Mouse (Mus musculus): ENCODE data around the gene Cxcr3. TPM values are rescaled to one million over a fixed set of nuclear protein-coding genes. Genes with fewer than 3 reads are reported as not detected.
A peak's percentile ranks its signal among the peaks of the same experiment; 100 is the strongest.

Cxcr3 gene
- polyA plus RNA-seq (2015; fragmentation: Nextera tagmentation; extraction: Ambion mirVana): 0.24 and 0.25 TPM in 2 replicates

GRCm38 (mm10) chrX:101733828-101734319 lies at the start of gene Cxcr3:
Gene Cxcr3, minus strand, starts transcription at chrX:101734269.
- Histone ChIP-seq H3K27me3 (ENCODE audit: control insufficient read depth, insufficient read depth, low read depth, low read length) (peaks cover 2% of the 10 kb centered on the region; the same call in 1 of the 2 replicates), H3K9ac (ENCODE audit: low read length) (no peak within 1 kb of the TSS), H3K9me3 (ENCODE audit: control insufficient read depth, low read length) (no peaks in the 10 kb centered on the region), H3K36me3 (ENCODE audit: control insufficient read depth, insufficient read depth, low read length) (no peaks in the 10 kb centered on the region), H3K4me1 (replicated peaks; ENCODE audit: control insufficient read depth, insufficient read depth, low read length) (peaks cover 3% of the 10 kb centered on the region; the same call in 1 of the 2 replicates), H3K4me2 (ENCODE audit: low read depth, low read length) (no peak within 1 kb of the TSS), H3K27ac (ENCODE audit: low read length) (peak within 1 kb of the TSS; percentile 36; the same call in 1 of the 2 replicates), H3K4me3 (ENCODE audit: low read length) (no peak within 1 kb of the TSS)
- WGBS: 41% methylated on average over 11 of the region's 11 CpGs
- ATAC-seq (ENCODE audit: low read depth): no peak

- 42% methylated on average over 5 of the region's 5 CpGs for WGBS
- Histone ChIP-seq H3K36me3 (ENCODE audit: control insufficient read depth, insufficient read depth, low read length) (no peaks in the 10 kb centered on the region), H3K27me3 (ENCODE audit: control insufficient read depth, insufficient read depth, low read depth, low read length) (no peaks in the 10 kb centered on the region), H3K4me1 (replicated peaks; ENCODE audit: control insufficient read depth, insufficient read depth, low read length) (no peaks in the 10 kb centered on the region), H3K4me3 (ENCODE audit: low read length) (no peak overlapping the region), H3K9ac (ENCODE audit: low read length) (no peak overlapping the region), H3K9me3 (ENCODE audit: control insufficient read depth, low read length) (no peaks in the 10 kb centered on the region), H3K27ac (ENCODE audit: low read length) (no peak overlapping the region), H3K4me2 (ENCODE audit: low read depth, low read length) (no peak overlapping the region)
- ATAC-seq (ENCODE audit: low read depth): no peak
Measured at GRCm38 (mm10) chrX:101772035-101772434, 38.0 kb upstream of the Cxcr3 start.

- WGBS: 42% methylated on average over 3 of the region's 3 CpGs
- no peaks in the 10 kb centered on the region for H3K4me1 ChIP-seq (replicated peaks; ENCODE audit: control insufficient read depth, insufficient read depth, low read length)
- no peaks in the 10 kb centered on the region for H3K9me3 ChIP-seq (ENCODE audit: control insufficient read depth, low read length)
- no peak overlapping the region for H3K4me3 ChIP-seq (ENCODE audit: low read length)
- no peak overlapping the region for H3K9ac ChIP-seq (ENCODE audit: low read length)
- no peaks in the 10 kb centered on the region for H3K27me3 ChIP-seq (ENCODE audit: control insufficient read depth, insufficient read depth, low read depth, low read length)
- H3K27ac ChIP-seq (ENCODE audit: low read length): no peak overlapping the region
- no peak for ATAC-seq (ENCODE audit: low read depth)
- H3K36me3 ChIP-seq (ENCODE audit: control insufficient read depth, insufficient read depth, low read length): no peaks in the 10 kb centered on the region
- H3K4me2 ChIP-seq (ENCODE audit: low read depth, low read length): no peak overlapping the region
Measured at GRCm38 (mm10) chrX:101770307-101770706, 36.2 kb upstream of the Cxcr3 start.

DNA sequence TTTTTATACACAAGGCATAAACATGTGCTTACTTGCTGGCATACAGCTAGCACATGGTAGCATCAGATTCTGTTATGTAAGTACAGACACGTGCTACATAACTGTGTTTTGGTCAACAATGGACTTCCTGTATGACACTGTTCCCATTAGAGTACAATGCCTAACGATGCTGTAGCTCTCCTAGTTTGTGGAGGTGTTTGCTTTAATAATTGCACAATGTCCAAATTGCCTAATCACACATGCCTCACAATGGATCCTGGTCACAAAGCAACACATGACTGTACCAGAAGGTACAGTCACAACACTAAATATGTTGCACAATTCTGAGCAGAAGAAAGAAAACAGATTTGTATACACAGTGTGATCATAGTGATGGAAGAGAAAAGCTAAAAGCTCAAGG lies 35.4 kb upstream of the Cxcr3 start:
- Histone ChIP-seq H3K4me1 (replicated peaks; ENCODE audit: control insufficient read depth, insufficient read depth, low read length) (no peaks in the 10 kb centered on the region), H3K4me3 (ENCODE audit: low read length) (no peak overlapping the region), H3K9ac (ENCODE audit: low read length) (no peak overlapping the region), H3K36me3 (ENCODE audit: control insufficient read depth, insufficient read depth, low read length) (no peaks in the 10 kb centered on the region), H3K27me3 (ENCODE audit: control insufficient read depth, insufficient read depth, low read depth, low read length) (no peaks in the 10 kb centered on the region), H3K27ac (ENCODE audit: low read length) (no peak overlapping the region), H3K9me3 (ENCODE audit: control insufficient read depth, low read length) (no peaks in the 10 kb centered on the region), H3K4me2 (ENCODE audit: low read depth, low read length) (no peak overlapping the region)
- WGBS: 40% methylated on average over 2 of the region's 2 CpGs
- ATAC-seq (ENCODE audit: low read depth): no peak

DNA sequence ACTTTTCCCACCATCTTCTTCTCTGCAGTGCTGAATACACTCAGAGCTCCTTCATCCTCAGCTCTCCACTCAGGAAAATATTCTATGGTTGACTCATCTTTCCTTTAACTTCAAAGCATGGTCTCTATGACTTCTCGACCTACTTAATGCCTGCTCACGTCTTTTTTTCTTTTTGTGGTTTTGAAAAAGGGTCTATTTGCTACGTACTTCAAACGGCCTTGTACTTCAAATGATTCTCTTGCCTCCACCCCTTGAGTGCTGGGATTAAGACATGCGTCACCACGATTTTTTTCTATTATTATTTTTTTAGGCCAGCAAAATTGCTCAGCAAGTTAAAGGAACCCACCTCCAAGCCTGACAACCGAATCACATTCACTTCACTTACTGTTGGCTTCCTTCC lies 33.2 kb upstream of the Cxcr3 start:
- Histone ChIP-seq H3K9ac (ENCODE audit: low read length) (no peak overlapping the region), H3K9me3 (ENCODE audit: control insufficient read depth, low read length) (no peaks in the 10 kb centered on the region; the same call in 1 of the 2 replicates)

GRCm38 (mm10) chrX:101765111-101765510 lies 31.0 kb upstream of the Cxcr3 start:
- no peaks in the 10 kb centered on the region; the same call in 1 of the 2 replicates for H3K27me3 ChIP-seq (ENCODE audit: control insufficient read depth, insufficient read depth, low read depth, low read length)

More for the DNA sequence above, 33.2 kb upstream of the Cxcr3 start:
- no peaks in the 10 kb centered on the region for H3K36me3 ChIP-seq (ENCODE audit: control insufficient read depth, insufficient read depth, low read length)
- H3K4me3 ChIP-seq (ENCODE audit: low read length): no peak overlapping the region
- no peaks in the 10 kb centered on the region for H3K4me1 ChIP-seq (replicated peaks; ENCODE audit: control insufficient read depth, insufficient read depth, low read length)
- no peak overlapping the region for H3K4me2 ChIP-seq (ENCODE audit: low read depth, low read length)
- 40% methylated on average over 7 of the region's 7 CpGs for WGBS
- no peak for ATAC-seq (ENCODE audit: low read depth)
- H3K27me3 ChIP-seq (ENCODE audit: control insufficient read depth, insufficient read depth, low read depth, low read length): no peaks in the 10 kb centered on the region
- H3K27ac ChIP-seq (ENCODE audit: low read length): no peak overlapping the region

DNA sequence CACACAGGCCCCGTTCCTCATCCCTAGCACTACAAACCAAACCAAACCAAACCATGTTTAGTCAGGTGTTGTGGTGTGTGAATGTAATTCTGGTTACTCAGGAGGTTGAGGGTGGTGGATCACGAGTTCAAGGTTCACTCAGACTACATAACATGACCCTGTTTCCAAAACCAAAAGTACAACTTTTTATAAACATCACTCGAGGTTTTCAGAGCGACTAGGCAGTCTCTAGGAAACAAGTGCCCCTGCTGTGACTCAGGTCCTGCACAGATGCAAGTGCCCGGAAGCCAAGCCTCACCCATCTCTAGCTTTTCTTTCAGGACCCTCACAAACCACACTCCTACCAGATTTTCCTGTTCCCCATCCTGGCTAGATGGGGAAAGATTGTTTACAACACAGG lies 30.6 kb upstream of the Cxcr3 start:
- Histone ChIP-seq H3K4me3 (ENCODE audit: low read length) (no peak overlapping the region), H3K9ac (ENCODE audit: low read length) (no peak overlapping the region), H3K9me3 (ENCODE audit: control insufficient read depth, low read length) (no peaks in the 10 kb centered on the region; the same call in 1 of the 2 replicates), H3K36me3 (ENCODE audit: control insufficient read depth, insufficient read depth, low read length) (no peaks in the 10 kb centered on the region), H3K27ac (ENCODE audit: low read length) (no peak overlapping the region), H3K4me2 (ENCODE audit: low read depth, low read length) (no peak overlapping the region), H3K27me3 (ENCODE audit: control insufficient read depth, insufficient read depth, low read depth, low read length) (no peaks in the 10 kb centered on the region; the same call in 1 of the 2 replicates), H3K4me1 (replicated peaks; ENCODE audit: control insufficient read depth, insufficient read depth, low read length) (no peaks in the 10 kb centered on the region)
- WGBS: 64% methylated on average over 5 of the region's 5 CpGs
- ATAC-seq (ENCODE audit: low read depth): no peak

More at GRCm38 (mm10) chrX:101765111-101765510, 31.0 kb upstream of the Cxcr3 start:
- Histone ChIP-seq H3K9me3 (ENCODE audit: control insufficient read depth, low read length) (no peaks in the 10 kb centered on the region; the same call in 1 of the 2 replicates), H3K4me1 (replicated peaks; ENCODE audit: control insufficient read depth, insufficient read depth, low read length) (no peaks in the 10 kb centered on the region), H3K9ac (ENCODE audit: low read length) (no peak overlapping the region), H3K36me3 (ENCODE audit: control insufficient read depth, insufficient read depth, low read length) (no peaks in the 10 kb centered on the region), H3K4me2 (ENCODE audit: low read depth, low read length) (no peak overlapping the region), H3K4me3 (ENCODE audit: low read length) (no peak overlapping the region), H3K27ac (ENCODE audit: low read length) (no peak overlapping the region)
- 67% methylated on average over 4 of the region's 4 CpGs for WGBS
- ATAC-seq (ENCODE audit: low read depth): no peak

DNA sequence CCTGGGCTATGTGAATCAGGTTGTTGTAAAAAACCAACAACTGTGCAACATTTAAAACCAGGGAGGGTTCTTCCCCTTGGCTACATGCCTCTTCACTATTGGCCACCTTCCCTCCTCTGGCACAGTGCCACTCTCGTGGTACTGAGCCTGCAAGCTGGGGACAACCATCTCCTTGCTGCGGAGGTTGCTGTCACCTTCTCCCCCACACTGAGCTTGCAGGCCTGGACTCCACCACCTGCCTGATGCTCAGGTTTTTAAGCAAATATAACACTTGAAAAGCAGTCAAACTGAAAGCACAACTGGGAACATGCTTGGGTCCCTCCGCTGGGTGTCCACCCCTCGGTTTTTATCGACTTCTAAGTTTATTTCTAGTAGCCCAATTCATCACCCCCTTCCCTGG lies 20.4 kb upstream of the Cxcr3 start:
- ATAC-seq (ENCODE audit: low read depth): no peak
- no peak overlapping the region for H3K4me3 ChIP-seq (ENCODE audit: low read length)
- WGBS: 39% methylated on average over 5 of the region's 5 CpGs
- H3K36me3 ChIP-seq (ENCODE audit: control insufficient read depth, insufficient read depth, low read length): no peaks in the 10 kb centered on the region
- H3K27ac ChIP-seq (ENCODE audit: low read length): no peak overlapping the region
- no peaks in the 10 kb centered on the region for H3K9me3 ChIP-seq (ENCODE audit: control insufficient read depth, low read length)
- no peaks in the 10 kb centered on the region for H3K27me3 ChIP-seq (ENCODE audit: control insufficient read depth, insufficient read depth, low read depth, low read length)
- no peak overlapping the region for H3K4me2 ChIP-seq (ENCODE audit: low read depth, low read length)
- no peaks in the 10 kb centered on the region for H3K4me1 ChIP-seq (replicated peaks; ENCODE audit: control insufficient read depth, insufficient read depth, low read length)
- no peak overlapping the region for H3K9ac ChIP-seq (ENCODE audit: low read length)

GRCm38 (mm10) chrX:101750144-101750543 lies 16.1 kb upstream of the Cxcr3 start:
- no peak overlapping the region for H3K4me2 ChIP-seq (ENCODE audit: low read depth, low read length)
- 55% methylated on average over 4 of the region's 4 CpGs for WGBS
- H3K4me1 ChIP-seq (replicated peaks; ENCODE audit: control insufficient read depth, insufficient read depth, low read length): no peaks in the 10 kb centered on the region
- no peaks in the 10 kb centered on the region for H3K36me3 ChIP-seq (ENCODE audit: control insufficient read depth, insufficient read depth, low read length)
- no peaks in the 10 kb centered on the region for H3K9me3 ChIP-seq (ENCODE audit: control insufficient read depth, low read length)
- H3K27ac ChIP-seq (ENCODE audit: low read length): no peak overlapping the region
- no peak overlapping the region for H3K9ac ChIP-seq (ENCODE audit: low read length)
- peaks cover 3% of the 10 kb centered on the region; the same call in 1 of the 2 replicates for H3K27me3 ChIP-seq (ENCODE audit: control insufficient read depth, insufficient read depth, low read depth, low read length)
- no peak overlapping the region for H3K4me3 ChIP-seq (ENCODE audit: low read length)
- no peak for ATAC-seq (ENCODE audit: low read depth)

DNA sequence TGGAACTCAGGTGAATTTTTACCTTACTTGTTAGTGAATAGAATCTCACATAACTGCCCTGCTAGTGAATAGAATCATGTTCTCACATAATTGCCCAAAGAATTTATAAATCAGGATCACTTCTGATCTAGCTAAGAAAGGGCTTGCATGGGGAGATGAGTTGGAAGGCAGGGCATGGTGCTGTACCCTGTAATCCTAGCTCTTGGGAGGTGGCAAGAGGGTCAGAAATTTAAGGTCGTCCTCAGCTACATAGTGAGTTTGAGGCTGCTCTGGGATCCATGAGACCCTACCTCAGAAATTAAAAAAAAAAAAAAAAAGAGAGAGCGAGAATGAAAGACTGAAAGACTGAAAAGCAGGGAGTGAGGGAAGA lies 7.0 kb upstream of the Cxcr3 start:
- H3K36me3 ChIP-seq (ENCODE audit: control insufficient read depth, insufficient read depth, low read length): no peaks in the 10 kb centered on the region
- no peak for ATAC-seq (ENCODE audit: low read depth)
- no peak overlapping the region for H3K9ac ChIP-seq (ENCODE audit: low read length)
- no peak overlapping the region for H3K4me2 ChIP-seq (ENCODE audit: low read depth, low read length)
- no peaks in the 10 kb centered on the region for H3K9me3 ChIP-seq (ENCODE audit: control insufficient read depth, low read length)
- 54% methylated on average over 2 of the region's 2 CpGs for WGBS
- no peak overlapping the region for H3K27ac ChIP-seq (ENCODE audit: low read length)
- no peak overlapping the region for H3K4me3 ChIP-seq (ENCODE audit: low read length)
- no peaks in the 10 kb centered on the region for H3K4me1 ChIP-seq (replicated peaks; ENCODE audit: control insufficient read depth, insufficient read depth, low read length)
- H3K27me3 ChIP-seq (ENCODE audit: control insufficient read depth, insufficient read depth, low read depth, low read length): no peaks in the 10 kb centered on the region; the same call in none of the 2 replicates
